Mouse (Mus musculus): ENCODE data around the gene Dytn. TPM values are rescaled to one million over a fixed set of nuclear protein-coding genes. Genes with fewer than 3 reads are reported as not detected.

Gene Dytn
- polyA plus RNA-seq, 1 experiment from 2014 or later, result not detected

DNA sequence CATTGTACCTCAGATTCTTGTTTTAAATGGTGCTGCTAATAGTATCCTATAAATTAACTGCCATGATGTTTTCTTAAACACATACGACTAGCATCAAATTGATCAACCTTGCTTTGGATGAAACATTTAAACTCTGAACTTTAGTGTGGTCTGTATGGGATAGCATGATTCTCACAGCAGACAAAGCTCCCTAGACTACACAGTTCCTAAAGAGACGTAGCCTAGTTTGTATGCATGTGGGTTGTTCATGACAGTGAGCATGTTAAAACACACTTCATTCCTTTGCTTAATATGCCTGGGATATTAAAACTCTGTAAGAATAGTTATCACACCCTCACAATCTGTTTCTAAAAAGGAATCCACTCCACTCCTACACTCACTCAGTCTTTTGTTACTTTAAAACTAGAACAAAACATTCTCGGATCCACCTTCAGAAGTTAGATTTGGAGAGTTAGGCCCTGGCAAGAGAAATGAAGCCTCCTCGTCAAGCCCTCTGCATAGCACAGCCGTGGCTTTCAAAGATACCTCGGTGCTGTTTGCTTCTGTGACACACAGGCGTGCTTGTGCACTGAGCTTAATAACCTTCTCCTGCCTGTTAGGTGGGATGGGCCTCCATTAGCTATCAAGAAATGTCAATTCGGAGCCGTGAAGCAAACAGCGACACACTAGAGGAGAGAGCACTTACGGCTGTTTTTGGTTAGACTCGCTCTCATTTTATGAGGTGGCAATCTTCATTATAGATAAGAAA is 112.7 kb downstream of the Dytn start:
- no peak overlapping the region for H3K4me3 ChIP-seq
- no peaks in the 10 kb centered on the region for H3K27me3 ChIP-seq
- WGBS, result 31% methylated on average over 12 of the region's 12 CpGs
- H3K4me1 ChIP-seq, result no peaks in the 10 kb centered on the region
- H3K27ac ChIP-seq, result no peak overlapping the region
- H3K9ac ChIP-seq, result no peak overlapping the region
- no peaks in the 10 kb centered on the region for H3K9me3 ChIP-seq
- no peak overlapping the region for H3K4me2 ChIP-seq
- no peak for ATAC-seq (ENCODE audit: borderline replicate concordance, extremely low read depth, low FRiP score, low TSS enrichment)
- no peaks in the 10 kb centered on the region for H3K36me3 ChIP-seq

DNA sequence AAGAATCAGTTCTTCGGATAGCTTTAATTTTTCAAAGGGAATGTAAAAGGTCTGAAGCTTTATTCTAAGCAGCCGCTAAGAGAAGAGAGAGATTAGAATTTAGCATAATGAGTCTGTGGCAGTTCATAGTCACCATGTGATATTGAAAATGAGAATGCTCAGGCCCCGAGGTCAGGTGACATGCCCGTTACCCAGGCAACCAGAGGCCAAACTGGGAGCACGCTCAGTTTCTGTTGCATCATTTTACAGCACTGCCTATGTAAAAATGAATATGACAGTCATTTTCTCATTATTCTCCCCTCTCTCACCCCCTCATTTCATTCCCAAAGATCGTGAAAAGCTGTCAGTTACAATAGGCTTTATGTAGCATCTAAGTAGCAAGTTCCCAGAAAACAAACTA is 113.3 kb downstream of the Dytn start:
- no peak overlapping the region for H3K4me3 ChIP-seq
- H3K4me1 ChIP-seq, result no peaks in the 10 kb centered on the region
- ATAC-seq (ENCODE audit: borderline replicate concordance, extremely low read depth, low FRiP score, low TSS enrichment), result no peak
- H3K36me3 ChIP-seq, result no peaks in the 10 kb centered on the region
- no peak overlapping the region for H3K9ac ChIP-seq
- no peaks in the 10 kb centered on the region for H3K9me3 ChIP-seq
- no peaks in the 10 kb centered on the region for H3K27me3 ChIP-seq
- H3K4me2 ChIP-seq, result no peak overlapping the region
- H3K27ac ChIP-seq, result no peak overlapping the region
- WGBS, result 40% methylated on average over 6 of the region's 6 CpGs

Other genes starting within 250 kb of the Dytn start
- 0.69 and 0.77 TPM in 2 replicates for gene Adam23, start 241.0 kb downstream of the Dytn start, polyA plus RNA-seq (2015; fragmentation: Nextera tagmentation; extraction: Ambion mirVana)
- gene Gm39653, start 71.0 kb downstream of the Dytn start, polyA plus RNA-seq (2015; fragmentation: Nextera tagmentation; extraction: Ambion mirVana), result not detected in 2 replicates
- 0.42 and 0.77 TPM in 2 replicates for gene Mdh1b, start 43.4 kb upstream of the Dytn start, polyA plus RNA-seq (2015; fragmentation: Nextera tagmentation; extraction: Ambion mirVana)
- 50.0 and 56.4 TPM in 2 replicates for gene Fastkd2, start 43.7 kb upstream of the Dytn start, polyA plus RNA-seq (2015; fragmentation: Nextera tagmentation; extraction: Ambion mirVana)
- not detected in 2 replicates for gene 4933402D24Rik, start 82.3 kb upstream of the Dytn start, polyA plus RNA-seq (2015; fragmentation: Nextera tagmentation; extraction: Ambion mirVana)

Measured in lung, embryonic 15.5 days (tissue).